Mouse (Mus musculus): ENCODE results near the gene Sim2. TPM values are rescaled to one million over a fixed set of nuclear protein-coding genes. Genes with fewer than 3 reads are reported as not detected.

Gene Sim2
- polyA plus RNA-seq, 1 experiment from 2014 or later = 1.8 TPM

DNA sequence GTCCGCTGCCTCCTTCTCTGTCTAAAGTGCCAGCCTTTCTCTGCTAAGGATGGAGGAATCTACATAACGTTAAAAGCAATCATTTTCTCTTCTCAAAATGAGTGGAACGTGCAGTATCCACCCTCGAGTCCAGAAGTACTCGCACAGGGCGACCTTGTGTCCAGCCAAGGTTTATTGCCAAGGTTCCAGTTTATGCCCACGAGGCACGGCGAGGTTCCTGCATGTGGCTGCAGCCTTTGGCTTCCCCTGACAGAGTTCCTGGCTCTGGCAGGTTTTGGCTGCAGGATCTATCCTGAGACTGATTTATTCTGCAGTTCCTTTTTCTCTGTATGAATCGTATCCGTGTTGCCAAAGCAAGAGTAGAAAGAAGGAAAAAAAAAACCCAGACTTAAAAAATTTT lies 78.3 kb downstream of the Sim2 start:
- peaks cover 10% of the 10 kb centered on the region; the same call in 1 of the 2 replicates for H3K27me3 ChIP-seq
- no peak for ATAC-seq (ENCODE audit: low FRiP score)

DNA sequence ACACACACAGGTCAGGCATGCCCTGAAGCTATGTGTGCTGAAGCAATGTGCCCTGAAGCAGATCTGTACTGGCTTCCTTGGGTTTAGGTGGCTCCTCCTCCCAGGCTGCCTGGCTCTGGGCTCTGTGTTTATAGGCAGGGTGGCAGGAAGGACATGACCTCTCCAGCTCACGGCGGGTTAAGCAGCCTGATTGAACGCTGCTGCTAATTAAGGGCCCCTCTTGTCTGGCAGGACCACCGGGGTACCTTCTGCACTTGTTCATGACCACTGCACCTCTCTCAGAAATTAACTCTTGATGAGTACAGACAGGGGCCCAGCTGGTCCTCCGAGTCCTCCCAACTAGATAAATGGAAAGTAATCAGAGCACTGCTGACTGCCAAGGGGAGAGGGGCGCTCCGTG lies 79.5 kb downstream of the Sim2 start:
- H3K9me3 ChIP-seq (replicated peaks) = no peaks in the 10 kb centered on the region
- H3K9ac ChIP-seq = no peak overlapping the region
- no peak overlapping the region for H3K4me2 ChIP-seq (replicated peaks)
- peaks cover 10% of the 10 kb centered on the region; the same call in 1 of the 2 replicates for H3K27me3 ChIP-seq
- H3K4me3 ChIP-seq = no peak overlapping the region
- H3K4me1 ChIP-seq = peaks cover 23% of the 10 kb centered on the region
- H3K27ac ChIP-seq = no peak overlapping the region
- peak; percentile 75 for ATAC-seq (ENCODE audit: low FRiP score)
- no peaks in the 10 kb centered on the region for H3K36me3 ChIP-seq
- WGBS = 22% methylated on average over 7 of the region's 7 CpGs

More for the DNA sequence above, 78.3 kb downstream of the Sim2 start:
- no peak overlapping the region for H3K9ac ChIP-seq
- no peak overlapping the region for H3K27ac ChIP-seq
- no peak overlapping the region for H3K4me2 ChIP-seq (replicated peaks)
- 90% methylated on average over 11 of the region's 11 CpGs for WGBS
- no peak overlapping the region for H3K4me3 ChIP-seq
- H3K36me3 ChIP-seq = no peaks in the 10 kb centered on the region
- no peaks in the 10 kb centered on the region for H3K9me3 ChIP-seq (replicated peaks)
- H3K4me1 ChIP-seq = peaks cover 23% of the 10 kb centered on the region

GRCm38 (mm10) chr16:94164978-94165377 lies 80.2 kb downstream of the Sim2 start:
- Histone ChIP-seq H3K36me3 (no peaks in the 10 kb centered on the region), H3K27me3 (peaks cover 10% of the 10 kb centered on the region; the same call in 1 of the 2 replicates), H3K9me3 (replicated peaks) (no peaks in the 10 kb centered on the region), H3K4me1 (peaks cover 21% of the 10 kb centered on the region), H3K9ac (no peak overlapping the region), H3K4me3 (no peak overlapping the region), H3K4me2 (replicated peaks) (no peak overlapping the region), H3K27ac (no peak overlapping the region)
- ATAC-seq (ENCODE audit: low FRiP score) = peak; percentile 20; the same call in 1 of the 2 replicates
- WGBS = 38% methylated on average over 5 of the region's 5 CpGs

GRCm38 (mm10) chr16:94168655-94169545 lies 84.2 kb downstream of the Sim2 start:
- no peak for ATAC-seq (ENCODE audit: low FRiP score)
- no peak overlapping the region for H3K9ac ChIP-seq
- no peak overlapping the region for H3K4me2 ChIP-seq (replicated peaks)
- H3K36me3 ChIP-seq = no peaks in the 10 kb centered on the region
- H3K27ac ChIP-seq = no peak overlapping the region
- no peaks in the 10 kb centered on the region for H3K9me3 ChIP-seq (replicated peaks)
- WGBS = 90% methylated on average over 16 of the region's 16 CpGs
- no peak overlapping the region for H3K4me3 ChIP-seq
- peaks cover 6% of the 10 kb centered on the region; the same call in 1 of the 2 replicates for H3K27me3 ChIP-seq
- H3K4me1 ChIP-seq = peaks cover 15% of the 10 kb centered on the region

- peaks cover 13% of the 10 kb centered on the region; the same call in 1 of the 2 replicates for H3K27me3 ChIP-seq
- H3K4me2 ChIP-seq (replicated peaks) = no peak overlapping the region
- H3K4me1 ChIP-seq = peaks cover 2% of the 10 kb centered on the region; the same call in 1 of the 2 replicates
- WGBS = 53% methylated on average over 4 of the region's 4 CpGs
- H3K9ac ChIP-seq = no peak overlapping the region
- no peaks in the 10 kb centered on the region for H3K9me3 ChIP-seq (replicated peaks)
- no peak overlapping the region for H3K27ac ChIP-seq
- no peak for ATAC-seq (ENCODE audit: low FRiP score)
- no peak overlapping the region for H3K4me3 ChIP-seq
- H3K36me3 ChIP-seq = no peaks in the 10 kb centered on the region
These were observed 85.5 kb downstream of the Sim2 start for GRCm38 (mm10) chr16:94170218-94170617.

DNA sequence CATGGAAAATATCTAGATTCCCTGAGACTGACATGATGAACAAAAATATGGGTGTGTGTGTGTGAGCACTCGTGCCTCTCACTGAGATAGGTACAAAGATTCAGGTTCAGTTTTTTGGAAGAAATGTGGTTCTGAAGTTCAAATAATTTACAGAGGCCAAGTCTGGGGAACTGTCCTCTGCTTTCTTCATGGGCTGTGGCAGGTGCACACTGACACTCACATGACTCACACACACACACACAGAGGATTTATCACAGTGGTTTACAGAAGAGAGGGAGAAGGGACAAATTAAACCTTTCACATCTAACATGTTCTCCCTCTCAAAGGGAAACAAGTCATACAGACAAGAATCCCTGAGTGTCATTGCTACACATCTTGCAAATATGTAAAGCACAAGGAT lies 88.6 kb downstream of the Sim2 start:
- no peak for ATAC-seq (ENCODE audit: low FRiP score)
- Histone ChIP-seq H3K4me3 (no peak overlapping the region), H3K27me3 (peaks cover 28% of the 10 kb centered on the region), H3K27ac (no peak overlapping the region), H3K9me3 (replicated peaks) (no peaks in the 10 kb centered on the region), H3K4me2 (replicated peaks) (no peak overlapping the region), H3K9ac (no peak overlapping the region), H3K36me3 (no peaks in the 10 kb centered on the region), H3K4me1 (peaks cover 10% of the 10 kb centered on the region; the same call in 1 of the 2 replicates)
- 89% methylated on average over 1 of the region's 1 CpGs for WGBS

DNA sequence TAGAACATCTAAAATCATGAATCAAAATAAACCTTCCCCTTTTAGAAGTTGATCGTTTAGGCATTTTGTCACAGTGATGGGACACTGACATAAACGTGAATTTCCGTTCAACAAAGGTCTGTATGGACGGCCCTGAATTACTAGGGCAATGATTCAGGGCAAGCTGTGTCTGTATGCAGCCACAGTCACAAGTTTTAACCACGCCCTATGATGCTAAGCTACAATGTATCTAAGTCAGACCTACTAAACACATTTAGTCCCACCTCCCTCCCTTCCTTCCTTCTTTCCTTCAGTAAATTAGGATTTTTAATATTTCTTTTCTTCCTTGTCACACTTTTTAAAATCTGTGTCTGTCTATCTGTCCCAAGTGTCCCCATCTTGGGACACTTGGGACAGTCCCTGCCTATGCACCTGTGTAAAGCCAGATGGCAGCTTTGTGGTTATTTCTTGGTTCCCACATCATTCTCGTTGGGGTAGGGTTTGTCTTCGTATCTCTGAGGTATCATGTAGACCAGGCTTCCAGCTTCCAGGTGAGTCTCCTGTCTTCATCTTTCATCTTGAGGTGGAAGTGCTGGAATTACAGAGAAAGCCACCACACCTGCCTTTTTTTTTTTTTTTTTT lies 90.7 kb downstream of the Sim2 start:
- H3K4me2 ChIP-seq (replicated peaks) = no peak overlapping the region
- no peaks in the 10 kb centered on the region for H3K36me3 ChIP-seq
- no peaks in the 10 kb centered on the region for H3K9me3 ChIP-seq (replicated peaks)
- H3K27me3 ChIP-seq = peaks cover 36% of the 10 kb centered on the region
- 81% methylated on average over 7 of the region's 7 CpGs for WGBS
- peaks cover 30% of the 10 kb centered on the region for H3K4me1 ChIP-seq
- H3K9ac ChIP-seq = no peak overlapping the region
- ATAC-seq (ENCODE audit: low FRiP score) = no peak
- no peak overlapping the region for H3K27ac ChIP-seq
- H3K4me3 ChIP-seq = no peak overlapping the region

Small RNA genes within 50 kb of the gene (microRNA-seq; reads per million reads assigned to microRNA genes)
- gene Gm23062 = not detected

Other genes with a start within 250 kb of the Sim2 start
- gene Chaf1b, start 201.0 kb upstream of the Sim2 start, polyA plus RNA-seq (2016; fragmentation: Nextera tagmentation; extraction: Ambion mirVana) = 48.4 and 55.1 TPM in 2 replicates
- 0.16 and 0.17 TPM in 2 replicates for gene Cldn14, start 76.1 kb upstream of the Sim2 start, polyA plus RNA-seq (2016; fragmentation: Nextera tagmentation; extraction: Ambion mirVana)
- 10.0 and 11.0 TPM in 2 replicates for gene Hlcs, start 228.6 kb downstream of the Sim2 start, polyA plus RNA-seq (2016; fragmentation: Nextera tagmentation; extraction: Ambion mirVana)
- 3.6 and 3.7 TPM in 2 replicates for gene Ripply3, start 243.5 kb downstream of the Sim2 start, polyA plus RNA-seq (2016; fragmentation: Nextera tagmentation; extraction: Ambion mirVana)

Data from hindbrain, embryonic 12.5 days (tissue).